Mouse (Mus musculus): Measurements from ENCODE around the gene Ttc12. TPM values are rescaled to one million over a fixed set of nuclear protein-coding genes. Genes with fewer than 3 reads are reported as not detected.

Gene Ttc12
- polyA plus RNA-seq, 1 experiment from 2014 or later: 1.9 TPM

DNA sequence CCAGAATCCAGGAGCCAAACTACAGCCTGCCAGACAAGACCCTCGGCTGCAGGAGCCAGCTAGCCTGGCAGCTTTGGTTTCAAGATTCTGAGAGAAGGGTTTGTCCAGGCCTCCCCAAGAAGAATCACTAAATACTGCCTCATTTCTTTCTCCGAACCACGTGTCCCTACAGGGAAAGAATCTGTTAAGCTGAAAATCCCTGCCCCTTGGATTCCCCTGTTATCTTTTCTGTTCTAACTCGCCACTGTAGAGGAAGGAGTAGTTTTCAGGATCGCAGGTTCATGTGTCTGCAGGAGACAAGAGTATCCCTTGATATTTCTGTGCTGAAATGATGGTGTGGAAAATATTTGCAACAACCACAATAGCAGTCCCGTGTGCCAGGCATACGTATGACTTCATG, 2.2 kb upstream of the Ttc12 start:
- WGBS: 75% methylated on average over 7 of the region's 7 CpGs
- Histone ChIP-seq H3K9ac (no peak overlapping the region), H3K27me3 (replicated peaks) (no peaks in the 10 kb centered on the region), H3K4me2 (no peak overlapping the region), H3K9me3 (no peaks in the 10 kb centered on the region), H3K36me3 (replicated peaks) (no peaks in the 10 kb centered on the region), H3K4me1 (peaks cover 20% of the 10 kb centered on the region), H3K27ac (no peak overlapping the region), H3K4me3 (no peak overlapping the region)
- no peak for ATAC-seq (replicated peaks)

DNA sequence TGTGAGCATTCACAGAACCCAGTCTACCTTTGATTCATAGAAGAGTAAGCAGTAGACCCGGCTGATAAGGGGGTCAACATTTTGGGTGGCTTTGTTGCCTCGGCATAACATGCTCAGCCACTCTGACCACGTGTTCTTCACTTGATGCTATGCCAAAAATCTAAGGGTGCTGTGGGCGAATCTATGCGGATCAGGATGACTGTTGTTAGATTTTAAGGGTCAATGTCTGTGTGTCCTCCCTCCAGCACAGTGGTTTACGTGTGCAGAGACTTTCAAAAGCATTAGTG, 1.6 kb upstream of the Ttc12 start:
- Histone ChIP-seq H3K4me1 (peaks cover 20% of the 10 kb centered on the region), H3K9ac (no peak overlapping the region), H3K9me3 (no peaks in the 10 kb centered on the region), H3K4me2 (no peak overlapping the region), H3K4me3 (no peak overlapping the region), H3K36me3 (replicated peaks) (no peaks in the 10 kb centered on the region), H3K27me3 (replicated peaks) (no peaks in the 10 kb centered on the region), H3K27ac (no peak overlapping the region)
- 92% methylated on average over 6 of the region's 6 CpGs for WGBS
- ATAC-seq (replicated peaks): no peak

DNA sequence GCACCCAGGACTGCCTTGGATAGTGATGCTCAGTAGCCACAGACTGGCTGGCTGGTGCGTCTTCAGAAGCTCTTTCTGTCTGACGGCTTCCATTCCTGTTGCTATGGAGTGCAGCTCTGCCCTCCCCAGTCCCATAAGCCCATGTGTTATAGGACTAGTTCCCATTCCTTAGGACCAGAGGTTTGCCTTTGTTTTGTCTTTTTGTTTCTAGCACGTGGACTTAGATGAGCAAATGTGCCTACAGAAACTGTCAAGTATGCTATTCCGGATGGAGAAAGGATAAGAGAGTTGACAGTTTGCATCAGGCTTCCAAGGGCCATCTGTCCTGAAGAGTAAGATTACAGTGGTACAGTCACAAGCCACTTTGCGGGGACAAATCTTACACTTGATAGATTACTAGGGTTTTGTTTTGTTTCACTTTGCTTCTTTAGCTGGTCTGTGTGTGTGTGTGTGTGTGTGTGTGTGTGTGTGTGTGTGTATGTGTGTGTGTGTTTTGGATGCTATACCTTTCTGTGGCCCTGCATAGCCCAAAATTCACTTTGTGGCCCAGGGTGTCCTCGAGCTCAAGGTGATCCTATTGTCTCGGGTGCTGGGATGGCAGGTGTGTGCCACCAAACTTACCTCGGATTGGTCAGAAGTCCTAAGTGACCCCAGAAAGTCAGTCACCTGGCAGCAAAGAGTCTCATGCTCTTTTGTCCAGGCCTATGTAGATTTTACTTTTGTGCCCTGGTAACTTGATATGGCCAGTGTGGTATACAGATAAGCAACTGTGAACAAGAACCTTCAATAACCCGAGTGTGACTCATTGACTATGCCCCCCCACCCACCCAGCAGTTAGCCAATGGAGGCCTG, 1.0 kb upstream of the Ttc12 start:
- Histone ChIP-seq H3K9ac (no peak overlapping the region), H3K4me3 (no peak overlapping the region), H3K27me3 (replicated peaks) (no peaks in the 10 kb centered on the region), H3K4me1 (peaks cover 20% of the 10 kb centered on the region), H3K4me2 (no peak overlapping the region), H3K36me3 (replicated peaks) (no peaks in the 10 kb centered on the region), H3K27ac (no peak overlapping the region), H3K9me3 (no peaks in the 10 kb centered on the region)
- 75% methylated on average over 9 of the region's 9 CpGs for WGBS
- no peak for ATAC-seq (replicated peaks)

DNA sequence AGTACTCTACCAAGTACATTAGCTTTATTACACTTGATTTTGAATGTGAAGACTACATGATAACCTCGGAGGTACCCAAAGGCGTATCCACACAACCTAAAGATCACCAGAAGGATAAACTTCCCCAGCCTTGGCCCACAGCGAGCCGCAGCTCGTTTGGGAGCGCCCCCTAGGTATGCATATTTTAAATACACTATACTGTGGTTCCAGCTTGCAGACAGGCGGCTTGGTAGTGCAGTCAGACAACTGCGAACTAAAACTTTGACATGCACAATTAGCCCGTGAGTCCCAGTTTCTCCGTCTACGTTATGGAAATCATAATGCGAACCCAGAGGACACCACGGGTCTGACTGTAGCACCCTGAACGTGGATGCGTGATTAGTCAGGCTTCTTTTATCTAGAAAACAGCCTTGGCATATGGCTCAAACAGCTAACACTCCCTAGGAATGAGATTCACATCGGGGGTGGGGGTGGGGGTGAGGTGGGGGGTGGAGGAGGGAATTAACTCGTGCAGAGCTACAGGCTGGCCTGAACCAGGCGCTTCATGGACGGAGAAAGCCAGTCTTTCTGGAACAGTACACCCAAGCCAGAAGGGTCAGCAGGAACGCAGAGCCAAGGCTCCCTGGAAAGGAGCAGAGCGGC, 654 bp downstream of the Ttc12 start:
- Histone ChIP-seq H3K27ac (no peak overlapping the region), H3K36me3 (replicated peaks) (no peaks in the 10 kb centered on the region), H3K9ac (peak overlapping the region; percentile 27), H3K4me1 (peaks cover 20% of the 10 kb centered on the region), H3K4me3 (peak overlapping the region; percentile 41), H3K9me3 (no peaks in the 10 kb centered on the region), H3K4me2 (peak overlapping the region; percentile 74), H3K27me3 (replicated peaks) (no peaks in the 10 kb centered on the region)
- WGBS: 5% methylated on average over 21 of the region's 21 CpGs
- no peak; the same call in 1 of the 2 replicates for ATAC-seq (replicated peaks)

DNA sequence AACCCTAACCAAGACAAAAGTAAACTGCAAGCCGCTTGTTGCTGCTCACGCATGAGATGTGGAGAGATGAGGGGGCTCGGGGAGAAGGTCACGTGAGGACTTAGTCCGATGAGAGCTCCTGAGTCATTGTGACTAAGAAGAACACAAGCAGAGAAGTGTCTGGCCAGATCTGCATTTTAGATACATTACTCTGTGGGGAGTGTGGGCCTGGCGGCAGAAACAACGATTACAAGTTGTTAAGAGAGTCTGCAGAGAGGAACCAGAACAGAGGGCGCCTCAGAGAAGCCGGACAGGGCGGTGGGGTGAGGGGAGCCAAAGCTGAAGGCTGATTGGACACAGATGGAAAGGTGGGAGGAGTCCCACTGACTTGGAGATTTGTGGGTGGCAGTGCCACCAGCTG, 2.7 kb downstream of the Ttc12 start:
- WGBS: 32% methylated on average over 10 of the region's 10 CpGs
- Histone ChIP-seq H3K9ac (no peak overlapping the region), H3K4me3 (no peak overlapping the region), H3K27ac (no peak overlapping the region), H3K36me3 (replicated peaks) (no peaks in the 10 kb centered on the region), H3K4me2 (no peak overlapping the region), H3K4me1 (peaks cover 14% of the 10 kb centered on the region), H3K27me3 (replicated peaks) (no peaks in the 10 kb centered on the region), H3K9me3 (no peaks in the 10 kb centered on the region)
- no peak for ATAC-seq (replicated peaks)

DNA sequence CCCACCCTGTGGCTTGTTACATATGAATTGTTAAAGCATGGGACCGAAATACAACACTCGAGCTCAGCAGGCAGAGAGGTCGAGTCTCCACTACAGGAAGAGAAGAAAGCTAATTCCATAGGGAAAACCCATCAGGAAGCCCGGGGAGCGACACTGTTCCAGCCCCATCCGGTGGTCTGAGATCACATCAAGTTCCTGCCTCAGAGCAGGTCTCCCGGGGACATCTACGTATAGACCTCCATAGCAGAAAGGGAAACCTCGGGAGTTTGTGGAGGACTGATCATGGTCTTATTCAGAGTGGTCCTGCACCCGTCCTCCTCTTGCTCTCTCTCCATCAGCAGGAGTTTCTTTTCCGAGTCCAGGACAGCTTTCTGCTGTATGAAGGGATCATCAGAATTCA, 13.9 kb downstream of the Ttc12 start:
- ATAC-seq (replicated peaks): no peak
- H3K27me3 ChIP-seq (replicated peaks): no peaks in the 10 kb centered on the region
- no peak overlapping the region for H3K27ac ChIP-seq
- WGBS: 65% methylated on average over 11 of the region's 11 CpGs
- H3K36me3 ChIP-seq (replicated peaks): no peaks in the 10 kb centered on the region
- peaks cover 6% of the 10 kb centered on the region for H3K4me1 ChIP-seq
- no peak overlapping the region for H3K4me2 ChIP-seq
- H3K4me3 ChIP-seq: no peak overlapping the region
- H3K9ac ChIP-seq: no peak overlapping the region
- H3K9me3 ChIP-seq: no peaks in the 10 kb centered on the region

DNA sequence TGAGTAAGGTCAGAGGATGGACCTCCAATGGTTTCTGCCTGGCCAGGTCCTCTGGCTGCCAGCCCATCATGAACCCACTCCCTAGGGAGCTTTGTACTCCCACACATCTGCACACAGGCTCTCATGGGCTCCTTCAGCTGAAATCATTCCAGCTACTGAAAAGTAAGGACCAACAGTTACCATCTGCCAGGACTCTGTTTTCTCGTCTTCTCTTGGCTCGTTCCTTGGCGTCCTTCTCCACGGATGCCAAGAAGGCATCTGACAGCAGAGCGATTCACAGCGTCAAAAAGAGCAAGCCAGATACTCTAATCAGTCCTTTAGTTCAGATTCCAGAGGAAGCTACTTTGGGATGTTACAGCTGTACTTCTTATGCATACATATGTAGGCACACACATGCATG, 15.1 kb downstream of the Ttc12 start:
- no peak overlapping the region for H3K27ac ChIP-seq
- no peaks in the 10 kb centered on the region for H3K27me3 ChIP-seq (replicated peaks)
- WGBS: 82% methylated on average over 6 of the region's 6 CpGs
- H3K9ac ChIP-seq: no peak overlapping the region
- H3K36me3 ChIP-seq (replicated peaks): no peaks in the 10 kb centered on the region
- H3K4me2 ChIP-seq: no peak overlapping the region
- peaks cover 6% of the 10 kb centered on the region for H3K4me1 ChIP-seq
- no peak for ATAC-seq (replicated peaks)
- H3K9me3 ChIP-seq: no peaks in the 10 kb centered on the region
- no peak overlapping the region for H3K4me3 ChIP-seq

DNA sequence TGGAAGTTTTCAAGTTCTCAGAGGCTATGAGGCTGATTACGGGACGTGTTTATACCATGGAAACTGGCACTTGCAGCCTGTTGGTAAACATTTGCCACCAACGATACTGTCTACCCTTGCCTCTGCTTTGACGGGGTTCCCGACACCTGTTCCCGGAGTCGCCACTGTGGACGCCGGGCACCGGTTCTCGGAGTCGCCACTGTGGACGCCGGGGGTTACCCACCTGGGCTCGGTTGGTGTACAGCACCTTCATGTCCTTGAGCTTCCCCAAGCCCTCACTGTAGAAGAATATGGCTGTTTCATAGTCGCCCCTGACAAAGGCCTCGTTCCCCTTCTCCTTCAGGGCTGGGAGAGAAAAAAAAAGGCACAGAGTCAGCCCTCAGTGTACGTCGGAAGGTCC, 16.0 kb downstream of the Ttc12 start:
- peaks cover 6% of the 10 kb centered on the region for H3K4me1 ChIP-seq
- H3K9ac ChIP-seq: no peak overlapping the region
- no peak overlapping the region for H3K4me2 ChIP-seq
- no peak overlapping the region for H3K27ac ChIP-seq
- WGBS: 93% methylated on average over 19 of the region's 19 CpGs
- no peaks in the 10 kb centered on the region for H3K9me3 ChIP-seq
- no peaks in the 10 kb centered on the region for H3K36me3 ChIP-seq (replicated peaks)
- H3K4me3 ChIP-seq: no peak overlapping the region
- no peaks in the 10 kb centered on the region for H3K27me3 ChIP-seq (replicated peaks)
- no peak for ATAC-seq (replicated peaks)

DNA sequence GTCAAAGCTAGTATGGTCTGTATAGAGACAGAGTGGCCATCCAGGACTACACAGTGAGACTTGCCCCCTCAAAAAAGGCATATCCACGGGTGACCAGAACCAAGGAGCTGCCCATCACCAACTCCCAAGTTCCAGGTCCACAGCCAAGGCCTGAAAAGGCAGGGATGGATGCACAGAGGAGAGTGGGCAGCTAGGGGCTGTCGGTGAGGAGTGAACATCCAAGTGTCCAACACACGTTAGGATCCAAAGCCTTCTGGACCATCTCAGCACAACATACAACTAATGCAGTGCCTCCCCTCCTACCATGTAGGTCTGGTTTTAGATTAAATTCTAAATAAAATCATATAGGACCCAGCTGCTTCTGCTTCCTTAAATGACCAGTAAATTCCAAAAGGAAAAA, 29.9 kb downstream of the Ttc12 start:
- Histone ChIP-seq H3K36me3 (replicated peaks) (no peaks in the 10 kb centered on the region), H3K27me3 (replicated peaks) (no peaks in the 10 kb centered on the region), H3K4me1 (no peaks in the 10 kb centered on the region), H3K4me3 (no peak overlapping the region), H3K27ac (no peak overlapping the region), H3K9ac (no peak overlapping the region), H3K4me2 (no peak overlapping the region), H3K9me3 (no peaks in the 10 kb centered on the region)
- 86% methylated on average over 3 of the region's 3 CpGs for WGBS
- ATAC-seq (replicated peaks): no peak

DNA sequence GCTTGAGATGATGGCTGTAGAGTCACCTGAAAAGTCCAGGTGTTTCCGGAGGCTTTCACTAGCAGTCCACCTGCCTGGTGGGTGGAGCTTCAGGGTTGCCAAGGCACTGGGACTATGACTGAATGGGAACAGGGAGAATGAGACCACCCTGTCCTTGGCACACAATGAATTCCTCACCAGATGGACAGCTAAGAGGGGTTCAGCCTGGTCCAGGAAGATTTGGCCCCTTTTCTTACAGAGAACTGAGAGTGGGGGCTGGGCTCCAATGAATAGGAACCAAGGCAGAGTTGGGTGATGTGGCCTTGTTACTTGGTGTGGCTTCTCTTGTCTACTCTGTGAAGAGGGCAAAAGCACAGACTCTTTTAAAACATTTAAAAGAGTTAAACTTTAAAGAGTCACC, 33.6 kb downstream of the Ttc12 start:
- Histone ChIP-seq H3K36me3 (replicated peaks) (no peaks in the 10 kb centered on the region), H3K4me2 (no peak overlapping the region), H3K9ac (no peak overlapping the region), H3K27me3 (replicated peaks) (no peaks in the 10 kb centered on the region), H3K4me3 (no peak overlapping the region), H3K9me3 (no peaks in the 10 kb centered on the region), H3K27ac (no peak overlapping the region), H3K4me1 (no peaks in the 10 kb centered on the region)
- WGBS: 97% methylated on average over 1 of the region's 1 CpGs
- no peak for ATAC-seq (replicated peaks)

DNA sequence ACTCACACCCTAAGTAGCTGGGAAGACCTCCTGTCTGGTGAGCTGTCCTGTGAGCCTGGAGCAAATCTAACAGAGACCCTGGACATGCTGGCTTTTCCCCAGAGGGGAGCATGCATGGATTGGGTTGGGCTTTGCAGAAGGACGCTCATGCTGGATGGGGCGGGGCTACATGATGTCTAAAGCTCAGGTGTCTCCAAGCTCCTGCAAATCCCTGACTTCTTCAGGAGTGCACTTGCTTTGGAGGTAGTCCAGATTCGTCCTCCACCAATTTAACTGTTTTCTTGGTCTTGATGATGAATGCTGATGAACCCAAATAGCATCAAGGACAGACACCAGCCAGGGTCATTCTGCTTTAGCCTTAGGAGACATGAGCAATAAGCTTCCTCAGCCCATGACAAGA, 35.5 kb downstream of the Ttc12 start:
- 88% methylated on average over 3 of the region's 3 CpGs for WGBS
- Histone ChIP-seq H3K4me3 (no peak overlapping the region), H3K27me3 (replicated peaks) (no peaks in the 10 kb centered on the region), H3K27ac (no peak overlapping the region), H3K9ac (no peak overlapping the region), H3K9me3 (no peaks in the 10 kb centered on the region), H3K4me1 (no peaks in the 10 kb centered on the region), H3K36me3 (replicated peaks) (no peaks in the 10 kb centered on the region), H3K4me2 (no peak overlapping the region)
- no peak for ATAC-seq (replicated peaks)

DNA sequence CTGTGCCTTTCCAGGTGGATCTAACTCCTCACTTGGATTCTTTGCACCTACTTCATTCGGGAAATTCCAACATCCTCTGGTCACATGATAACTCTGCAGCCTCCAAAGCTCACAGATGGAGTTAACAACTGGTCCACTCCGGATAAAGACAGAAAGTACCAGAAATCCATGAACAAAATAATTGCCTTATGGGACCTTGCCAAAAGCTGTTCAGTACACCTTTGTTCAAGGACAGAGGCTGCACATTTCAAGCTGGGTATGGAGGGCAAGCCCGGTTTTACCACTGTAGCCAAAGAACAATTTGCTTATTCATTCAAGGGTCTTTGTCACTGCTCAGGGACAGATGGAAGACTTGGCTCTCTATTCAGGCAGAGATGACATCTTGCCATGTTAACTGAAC, 43.4 kb downstream of the Ttc12 start:
- Histone ChIP-seq H3K4me1 (no peaks in the 10 kb centered on the region), H3K27me3 (replicated peaks) (no peaks in the 10 kb centered on the region), H3K9ac (no peak overlapping the region), H3K36me3 (replicated peaks) (no peaks in the 10 kb centered on the region), H3K27ac (no peak overlapping the region), H3K4me2 (no peak overlapping the region), H3K4me3 (no peak overlapping the region), H3K9me3 (no peaks in the 10 kb centered on the region)
- ATAC-seq (replicated peaks): no peak
- WGBS: 74% methylated on average over 3 of the region's 3 CpGs

DNA sequence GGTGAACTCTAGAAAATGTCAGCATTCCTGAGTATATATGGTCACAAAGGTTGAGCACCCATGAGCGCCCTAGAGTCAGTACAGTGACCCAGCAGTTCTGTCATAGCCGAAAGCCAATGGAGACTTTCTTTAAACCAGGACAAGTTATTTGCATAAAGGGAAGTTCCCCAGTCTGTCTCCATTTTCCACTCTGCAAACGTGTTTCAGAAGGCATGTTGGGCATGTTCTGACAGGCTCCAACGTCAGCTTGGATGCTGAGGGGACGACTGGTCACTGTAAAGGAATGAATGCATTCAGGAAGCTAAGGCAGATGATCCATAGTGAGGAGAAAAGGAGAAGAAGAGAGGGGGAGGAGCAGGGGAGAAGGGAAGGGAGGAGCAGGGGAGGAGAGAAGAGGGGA, 58.5 kb downstream of the Ttc12 start:
- Histone ChIP-seq H3K4me2 (no peak overlapping the region), H3K27me3 (replicated peaks) (no peaks in the 10 kb centered on the region), H3K36me3 (replicated peaks) (no peaks in the 10 kb centered on the region), H3K9ac (no peak overlapping the region), H3K9me3 (no peaks in the 10 kb centered on the region), H3K4me3 (no peak overlapping the region), H3K27ac (no peak overlapping the region), H3K4me1 (0 out of 2 replicates have a peak, but pooled peaks cover 4% of the 10 kb centered on the region)
- ATAC-seq (replicated peaks): no peak
- WGBS: 77% methylated on average over 5 of the region's 5 CpGs
